Mouse (Mus musculus) heart, embryonic 16.5 days (tissue): ENCODE data around the gene Ifnar1. TPM values are rescaled to one million over a fixed set of nuclear protein-coding genes. Genes with fewer than 3 reads are reported as not detected.

ENCODE experiments used
- ATAC-seq: fragments of 200-750 bp; cut with Nextera tagmentation; replicated peaks from 2 replicates; pipeline ENCODE4 v1.8.0; 2017; ENCODE audit warnings: moderate number of reproducible peaks; ENCODE audit not compliant: insufficient read depth, low FRiP score; ENCODE audit errors: extremely low read depth
- H3K27ac ChIP-seq: fragments of 300-500 bp; sonication (generic); 2 replicates; pipeline ENCODE4 v1.5.1; 2014; ENCODE audit warnings: mild to moderate bottlenecking, low read length, control low read depth, moderate library complexity
- H3K27me3 ChIP-seq: fragments of 300-500 bp; sonication (generic); 2 replicates; pipeline ENCODE4 v1.6.1; 2014; ENCODE audit warnings: low read length, mixed read lengths; ENCODE audit not compliant: control insufficient read depth, insufficient read depth
- H3K36me3 ChIP-seq: fragments of 300-500 bp; sonication (generic); 2 replicates; pipeline ENCODE4 v1.6.1; 2014; ENCODE audit not compliant: control insufficient read depth, insufficient read depth
- H3K4me1 ChIP-seq: fragments of 300-500 bp; sonication (generic); 2 replicates; pipeline ENCODE4 v1.6.1; 2014; ENCODE audit warnings: low read length, mixed read lengths; ENCODE audit not compliant: control insufficient read depth, insufficient read depth
- H3K4me2 ChIP-seq: fragments of 300-500 bp; sonication (generic); 2 replicates; pipeline ENCODE4 v1.6.1; 2014; ENCODE audit warnings: low read depth, mild to moderate bottlenecking, control low read depth, low read length
- H3K4me3 ChIP-seq: fragments of 300-500 bp; sonication (generic); 2 replicates; pipeline ENCODE4 v1.5.1; 2014; ENCODE audit warnings: mild to moderate bottlenecking, control low read depth, low read length
- H3K9ac ChIP-seq: fragments of 300-500 bp; sonication (generic); 2 replicates; pipeline ENCODE4 v1.6.1; 2014; ENCODE audit warnings: low read length, control low read depth
- H3K9me3 ChIP-seq: fragments of 300-500 bp; sonication (generic); replicated peaks from 2 replicates; pipeline ENCODE4 v1.6.1; 2016; ENCODE audit warnings: low read length; ENCODE audit not compliant: control insufficient read depth
- WGBS: fragments of 180-500 bp; shearing (Covaris S2); extraction: QIAGEN DNeasy Blood & Tissue Kit; methylation state at CpG from one replicate; pipeline ENCODE4 v1.1.7; 2014; 5-methylcytosine and 5-hydroxymethylcytosine counted together
- microRNA-seq: library from miRNA; unstranded; fragments of <30 nt; microRNA quantifications from one replicate; pipeline ENCODE4, GENCODE M21; 2017
- polyA plus RNA-seq: library from polyadenylated mRNA; unstranded; fragments of >200 nt; fragmentation: Nextera tagmentation; extraction: Ambion mirVana; gene quantifications from 2 replicates; pipeline ENCODE4 v1.2.1, GENCODE M21; 2015

Gene Ifnar1
- polyA plus RNA-seq, 1 experiment from 2014 or later, result 40.9 TPM

- no peaks in the 10 kb centered on the region for H3K27me3 ChIP-seq
- H3K27ac ChIP-seq, result peak overlapping the region; percentile 66
- no peak for ATAC-seq
- H3K36me3 ChIP-seq, result peaks cover 43% of the 10 kb centered on the region
- no peaks in the 10 kb centered on the region for H3K9me3 ChIP-seq
- H3K4me1 ChIP-seq, result peaks cover 47% of the 10 kb centered on the region
- no peak overlapping the region for H3K4me3 ChIP-seq
- 77% methylated on average over 8 of the region's 8 CpGs for WGBS
- H3K4me2 ChIP-seq, result no peak overlapping the region
- H3K9ac ChIP-seq, result no peak overlapping the region
These were observed 70.1 kb downstream of the Ifnar1 start for GRCm38 (mm10) chr16:91555017-91555605.

- peaks cover 57% of the 10 kb centered on the region for H3K36me3 ChIP-seq
- H3K27ac ChIP-seq, result peak overlapping the region; percentile 14; the same call in 1 of the 2 replicates
- WGBS, result 77% methylated on average over 15 of the region's 15 CpGs
- no peaks in the 10 kb centered on the region for H3K9me3 ChIP-seq
- no peak overlapping the region for H3K9ac ChIP-seq
- H3K27me3 ChIP-seq, result no peaks in the 10 kb centered on the region
- peaks cover 39% of the 10 kb centered on the region for H3K4me1 ChIP-seq
- no peak overlapping the region for H3K4me3 ChIP-seq
- ATAC-seq, result no peak
- no peak overlapping the region for H3K4me2 ChIP-seq
These were observed 71.6 kb downstream of the Ifnar1 start for GRCm38 (mm10) chr16:91556659-91557058.

Small RNA genes lying within 50 kb of the gene (microRNA-seq; reads per million reads assigned to microRNA genes)
- gene Mir6367, result not detected

Other genes with a start within 250 kb of the Ifnar1 start
- gene Olig1, start 215.5 kb upstream of the Ifnar1 start, polyA plus RNA-seq, result 0.07 and 0.09 TPM in 2 replicates
- 53.5 and 63.7 TPM in 2 replicates for gene Ifnar2, start 112.5 kb upstream of the Ifnar1 start, polyA plus RNA-seq
- gene Gm21970, start 93.5 kb upstream of the Ifnar1 start, polyA plus RNA-seq, result not detected in 2 replicates
- 71.3 and 75.1 TPM in 2 replicates for gene Il10rb, start 79.1 kb upstream of the Ifnar1 start, polyA plus RNA-seq
- 134 and 141 TPM in 2 replicates for gene Ifngr2, start 61.8 kb downstream of the Ifnar1 start, polyA plus RNA-seq
- gene Tmem50b, start 112.6 kb downstream of the Ifnar1 start, polyA plus RNA-seq, result 67.4 and 74.5 TPM in 2 replicates
- 6.0 and 6.6 TPM in 2 replicates for gene Dnajc28, start 133.8 kb downstream of the Ifnar1 start, polyA plus RNA-seq
- gene Gart, start 161.7 kb downstream of the Ifnar1 start, polyA plus RNA-seq, result 74.9 and 86.8 TPM in 2 replicates
- gene Son, start 162.3 kb downstream of the Ifnar1 start, polyA plus RNA-seq, result 77.4 and 81.7 TPM in 2 replicates
- gene Donson, start 203.5 kb downstream of the Ifnar1 start, polyA plus RNA-seq, result 10.8 and 11.4 TPM in 2 replicates
- gene Cryzl1, start 243.7 kb downstream of the Ifnar1 start, polyA plus RNA-seq, result 51.8 and 58.3 TPM in 2 replicates
- 14.2 and 17.0 TPM in 2 replicates for gene Itsn1, start 244.0 kb downstream of the Ifnar1 start, polyA plus RNA-seq